Mouse (Mus musculus): ENCODE results near the gene Nudt22. TPM values are rescaled to one million over a fixed set of nuclear protein-coding genes. Genes with fewer than 3 reads are reported as not detected.

Gene Nudt22
- 17.4 and 19.7 TPM in 2 replicates for total RNA-seq (2014; rRNA removed)
- 20.8 and 23.1 TPM in 2 replicates for polyA plus RNA-seq (2015; fragmentation: Nextera tagmentation; extraction: Ambion mirVana)

- peaks cover 4% of the 10 kb centered on the region; the same call in 1 of the 2 replicates for H3K36me3 ChIP-seq (ENCODE audit: insufficient read depth, low read length)
- peak within 1 kb of the TSS; percentile 70 for H3K9ac ChIP-seq (replicated peaks; ENCODE audit: low read length)
- peaks cover 18% of the 10 kb centered on the region for H3K4me1 ChIP-seq (ENCODE audit: insufficient read depth, low read length)
- H3K27ac ChIP-seq: peak within 1 kb of the TSS; percentile 75
- peak within 1 kb of the TSS; percentile 91 for H3K4me2 ChIP-seq (ENCODE audit: low read depth, low read length)
- ATAC-seq (peak; percentile 77), DNase-seq (ENCODE audit: low spot score) (peak; percentile 90)
- H3K9me3 ChIP-seq (ENCODE audit: low read length): no peaks in the 10 kb centered on the region
- WGBS: 1% methylated on average over 24 of the region's 24 CpGs
- H3K4me3 ChIP-seq (ENCODE audit: low read length): peak within 1 kb of the TSS; percentile 63
- no peaks in the 10 kb centered on the region for H3K27me3 ChIP-seq (ENCODE audit: insufficient read depth, low read length)
- no peak for TF ChIP-seq CTCF (IDR thresholded peaks at IDR 0.05; ENCODE audit: low read depth)
Observed at GRCm38 (mm10) chr19:6996006-6996405, at the start of gene Nudt22, which contains the start of gene Trpt1. TSS of gene Nudt22 (minus strand) at chr19:6996117. TSS of gene Trpt1 (plus strand) at chr19:6996131.

DNA sequence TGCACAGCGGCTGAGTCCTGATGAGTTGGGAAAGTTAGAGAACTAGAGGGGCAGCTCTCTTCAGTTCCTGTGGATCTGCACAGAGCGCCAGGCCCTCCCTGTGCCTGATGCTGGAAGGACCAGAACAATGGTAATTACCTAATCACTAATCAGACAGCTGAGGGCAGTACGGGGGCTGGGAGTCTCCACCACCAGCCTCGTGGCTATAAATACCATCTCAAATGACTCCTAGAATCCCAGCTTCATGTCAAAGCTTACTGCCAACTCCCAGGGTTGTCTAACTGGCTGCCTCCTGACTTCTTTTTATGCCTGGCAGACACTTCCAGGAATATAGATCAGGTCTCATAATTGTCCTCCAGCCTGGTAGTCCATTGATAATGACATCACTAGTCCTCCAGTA, 48.8 kb upstream of the Nudt22 start:
- Histone ChIP-seq H3K9me3 (ENCODE audit: low read length) (no peaks in the 10 kb centered on the region), H3K4me3 (ENCODE audit: low read length) (no peak overlapping the region), H3K36me3 (ENCODE audit: insufficient read depth, low read length) (no peaks in the 10 kb centered on the region), H3K27ac (no peak overlapping the region), H3K4me2 (ENCODE audit: low read depth, low read length) (no peak overlapping the region), H3K9ac (replicated peaks; ENCODE audit: low read length) (no peak overlapping the region), H3K4me1 (ENCODE audit: insufficient read depth, low read length) (no peaks in the 10 kb centered on the region), H3K27me3 (ENCODE audit: insufficient read depth, low read length) (no peaks in the 10 kb centered on the region)
- WGBS: 31% methylated on average over 4 of the region's 4 CpGs
- no peak for TF ChIP-seq CTCF (IDR thresholded peaks at IDR 0.05; ENCODE audit: low read depth)
- no peak for ATAC-seq
- DNase-seq (ENCODE audit: low spot score): no peak

DNA sequence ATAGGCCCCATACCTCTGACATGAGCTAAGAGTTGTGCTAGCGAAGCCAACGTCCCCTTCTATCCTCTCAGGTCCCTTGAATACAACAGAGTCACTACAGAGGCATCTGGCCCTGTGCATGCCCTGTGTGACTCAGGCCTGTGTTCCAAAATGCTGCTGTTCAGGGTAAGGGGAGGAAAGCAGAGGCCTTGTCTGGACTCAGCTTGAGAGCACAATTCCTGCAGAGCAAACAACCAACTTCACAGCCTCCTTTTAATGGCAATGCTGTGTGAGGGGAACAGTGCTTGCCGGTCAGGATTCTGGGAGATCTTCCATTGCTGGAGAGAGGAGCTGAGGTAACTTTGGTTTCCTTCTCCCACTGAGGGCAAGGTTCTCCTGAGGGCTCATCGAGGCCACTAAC, 48.4 kb upstream of the Nudt22 start:
- 68% methylated on average over 4 of the region's 4 CpGs for WGBS
- Histone ChIP-seq H3K9ac (replicated peaks; ENCODE audit: low read length) (no peak overlapping the region), H3K9me3 (ENCODE audit: low read length) (no peaks in the 10 kb centered on the region), H3K27ac (no peak overlapping the region), H3K4me2 (ENCODE audit: low read depth, low read length) (no peak overlapping the region), H3K4me1 (ENCODE audit: insufficient read depth, low read length) (no peaks in the 10 kb centered on the region), H3K27me3 (ENCODE audit: insufficient read depth, low read length) (no peaks in the 10 kb centered on the region), H3K4me3 (ENCODE audit: low read length) (no peak overlapping the region), H3K36me3 (ENCODE audit: insufficient read depth, low read length) (no peaks in the 10 kb centered on the region)
- ATAC-seq: no peak
- TF ChIP-seq CTCF (IDR thresholded peaks at IDR 0.05; ENCODE audit: low read depth): no peak
- DNase-seq (ENCODE audit: low spot score): no peak

- 80% methylated on average over 2 of the region's 2 CpGs for whole genome bisulfite sequencing
- Histone ChIP-seq H3K9me3 (ENCODE audit: low read length) (no peaks in the 10 kb centered on the region), H3K27ac (peak overlapping the region; percentile 97), H3K9ac (replicated peaks; ENCODE audit: low read length) (no peak overlapping the region), H3K27me3 (ENCODE audit: insufficient read depth, low read length) (no peaks in the 10 kb centered on the region), H3K4me2 (ENCODE audit: low read depth, low read length) (no peak overlapping the region), H3K4me3 (ENCODE audit: low read length) (no peak overlapping the region), H3K4me1 (ENCODE audit: insufficient read depth, low read length) (peaks cover 7% of the 10 kb centered on the region; the same call in 1 of the 2 replicates), H3K36me3 (ENCODE audit: insufficient read depth, low read length) (no peaks in the 10 kb centered on the region)
- no peak for TF ChIP-seq CTCF (IDR thresholded peaks at IDR 0.05; ENCODE audit: low read depth)
- DNase-seq (ENCODE audit: low spot score): no peak
- no peak for ATAC-seq
Observed at GRCm38 (mm10) chr19:7041171-7041570, 45.3 kb upstream of the Nudt22 start.

DNA sequence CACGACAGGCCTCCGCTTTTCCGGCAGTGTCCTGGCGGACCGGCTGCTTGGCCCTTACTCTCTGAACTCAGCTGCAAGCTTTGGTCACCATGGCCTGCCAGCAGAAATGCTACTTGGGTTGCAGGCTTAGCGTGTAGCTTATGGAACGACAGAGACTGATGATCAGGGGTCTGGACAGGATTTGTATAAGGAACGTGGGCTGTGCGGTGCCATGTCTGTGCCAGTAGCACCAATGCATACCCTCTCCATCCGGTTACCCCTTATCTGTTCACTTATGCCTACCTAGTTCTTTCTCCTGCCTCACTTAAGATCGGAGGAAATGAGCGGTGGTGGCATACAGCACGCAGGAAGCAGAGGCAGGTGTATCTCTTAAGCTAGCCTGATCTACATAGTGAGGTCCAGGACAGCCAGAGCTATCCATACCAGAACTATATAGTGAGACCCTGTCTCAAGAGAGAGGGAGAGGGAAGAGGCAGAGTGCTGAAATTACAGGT, 44.8 kb upstream of the Nudt22 start:
- Histone ChIP-seq H3K9ac (replicated peaks; ENCODE audit: low read length) (peak overlapping the region; percentile 70), H3K27me3 (ENCODE audit: insufficient read depth, low read length) (no peaks in the 10 kb centered on the region), H3K4me3 (ENCODE audit: low read length) (peak overlapping the region; percentile 47), H3K4me2 (ENCODE audit: low read depth, low read length) (peak overlapping the region; percentile 78), H3K36me3 (ENCODE audit: insufficient read depth, low read length) (no peaks in the 10 kb centered on the region), H3K27ac (peak overlapping the region; percentile 97), H3K9me3 (ENCODE audit: low read length) (no peaks in the 10 kb centered on the region), H3K4me1 (ENCODE audit: insufficient read depth, low read length) (peaks cover 7% of the 10 kb centered on the region; the same call in 1 of the 2 replicates)
- no peak for TF ChIP-seq CTCF (IDR thresholded peaks at IDR 0.05; ENCODE audit: low read depth)
- DNase-seq (ENCODE audit: low spot score) (no peak), ATAC-seq (no peak)
- 22% methylated on average over 13 of the region's 13 CpGs for WGBS

DNA sequence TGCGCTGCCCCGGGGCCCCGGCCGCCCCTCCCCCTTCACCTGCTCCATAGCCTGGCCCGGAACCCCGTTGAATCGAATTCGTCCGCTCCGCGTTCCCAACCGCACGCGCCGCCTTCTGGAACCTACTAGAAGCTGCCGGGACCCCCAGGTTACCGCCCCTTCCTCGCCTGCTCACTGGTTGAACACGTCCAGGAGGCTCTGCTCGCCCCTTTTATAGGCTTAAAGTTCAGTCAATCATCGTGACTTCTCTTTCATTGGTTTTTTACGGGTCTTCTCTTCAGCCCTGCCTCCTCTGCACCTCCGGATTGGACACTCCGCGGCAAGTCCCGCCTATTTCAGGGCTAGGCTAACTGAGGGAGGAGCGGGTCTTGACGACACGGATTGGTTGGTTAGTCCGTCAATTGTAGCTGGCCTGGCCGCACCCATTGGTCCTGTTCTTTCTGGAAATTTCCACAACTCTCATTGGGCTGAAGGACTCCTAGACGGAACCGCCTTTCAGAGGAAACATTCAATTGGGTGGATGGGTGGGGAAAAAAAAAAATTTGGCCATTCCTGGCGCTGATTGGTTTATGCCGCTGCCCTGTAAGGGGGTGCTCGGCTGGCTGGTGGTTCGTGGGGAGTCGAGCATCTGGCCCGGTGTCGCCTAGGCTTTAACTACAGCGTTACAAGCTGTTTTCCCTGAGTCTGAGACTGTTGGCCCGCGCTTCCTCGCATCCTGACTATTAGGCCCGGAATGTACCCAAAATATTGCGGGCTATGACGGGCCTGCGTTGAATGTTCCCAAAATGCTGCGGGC, 44.1 kb upstream of the Nudt22 start, which contains the start of gene Stip1:
Gene Stip1 (minus strand): TSS at position 127 of the 796 bp plus-strand sequence.
- Histone ChIP-seq H3K9me3 (ENCODE audit: low read length) (no peaks in the 10 kb centered on the region), H3K9ac (replicated peaks; ENCODE audit: low read length) (peak within 1 kb of the TSS; percentile 84), H3K4me3 (ENCODE audit: low read length) (peak within 1 kb of the TSS; percentile 63), H3K27me3 (ENCODE audit: insufficient read depth, low read length) (no peaks in the 10 kb centered on the region), H3K27ac (peak within 1 kb of the TSS; percentile 97), H3K4me2 (ENCODE audit: low read depth, low read length) (peak within 1 kb of the TSS; percentile 78), H3K36me3 (ENCODE audit: insufficient read depth, low read length) (0 out of 2 replicates have a peak, but pooled peaks cover 3% of the 10 kb centered on the region), H3K4me1 (ENCODE audit: insufficient read depth, low read length) (peaks cover 7% of the 10 kb centered on the region; the same call in 1 of the 2 replicates)
- WGBS: under 1% methylated on average over 49 of the region's 49 CpGs
- ATAC-seq: peak; percentile 100
- TF ChIP-seq CTCF (IDR thresholded peaks at IDR 0.05; ENCODE audit: low read depth): peak; percentile 64
- peak; percentile 99 for DNase-seq (ENCODE audit: low spot score)

All from hindbrain, postnatal 0 days (tissue).